Mouse (Mus musculus): ENCODE measurements at regions not wholly inside any gene's neighbourhood (a gene's known extent, or its start where the extent isn't known, plus 50 kb on each side); places are given as distances from the start of the nearest gene placed in this dataset.
"Not testable (repeated sequence)": the region's sequence is repeated elsewhere in the genome, so short reads cannot be mapped to it uniquely, and the experiment has no call there.

GRCm38 (mm10) chr1:35914175-35914574, 154.0 kb upstream of the Hs6st1 start:
- not testable (repeated sequence) for TF ChIP-seq MAFK (IDR thresholded peaks at IDR 0.05; ENCODE audit: borderline replicate concordance, low read depth, low read length); CTCF (IDR thresholded peaks at IDR 0.05 in 2 of 3, conservative IDR thresholded peaks at IDR 0.05 in 1 of 3; ENCODE audit: control insufficient read depth in 1 of 3, insufficient read depth in 1 of 3, low read depth in 2 of 3, low read length in 3 of 3, poor library complexity in 1 of 3, severe bottlenecking in 1 of 3); POLR2AphosphoS5 (IDR thresholded peaks at IDR 0.05; ENCODE audit: borderline replicate concordance, low read depth, low read length); USF1 (IDR thresholded peaks at IDR 0.05; ENCODE audit: low read depth, low read length); JUND (IDR thresholded peaks at IDR 0.05; ENCODE audit: low read depth, low read length); ZNF384 (IDR thresholded peaks at IDR 0.05; ENCODE audit: low read depth, low read length); ZKSCAN1 (IDR thresholded peaks at IDR 0.05; ENCODE audit: low read depth, low read length); EP300 (IDR thresholded peaks at IDR 0.05; ENCODE audit: low read depth in 1 of 2, low read length in 2 of 2); TCF12 (IDR thresholded peaks at IDR 0.05; ENCODE audit: low read depth, low read length); POLR2A (IDR thresholded peaks at IDR 0.05; ENCODE audit: control insufficient read depth in 1 of 2, insufficient read depth in 1 of 2, low read depth in 1 of 2, low read length in 2 of 2, poor library complexity in 1 of 2); E2F4 (IDR thresholded peaks at IDR 0.05; ENCODE audit: borderline replicate concordance, low read depth, low read length); CHD2 (IDR thresholded peaks at IDR 0.05; ENCODE audit: low read length); MYC (IDR thresholded peaks at IDR 0.05; ENCODE audit: low read depth, low read length); HCFC1 (IDR thresholded peaks at IDR 0.05; ENCODE audit: low read depth, low read length)
